Mouse (Mus musculus): ENCODE results near the gene Btbd19. TPM values are rescaled to one million over a fixed set of nuclear protein-coding genes. Genes with fewer than 3 reads are reported as not detected.

Gene Btbd19
- polyA plus RNA-seq, 1 experiment from 2014 or later, result 19.2 TPM

DNA sequence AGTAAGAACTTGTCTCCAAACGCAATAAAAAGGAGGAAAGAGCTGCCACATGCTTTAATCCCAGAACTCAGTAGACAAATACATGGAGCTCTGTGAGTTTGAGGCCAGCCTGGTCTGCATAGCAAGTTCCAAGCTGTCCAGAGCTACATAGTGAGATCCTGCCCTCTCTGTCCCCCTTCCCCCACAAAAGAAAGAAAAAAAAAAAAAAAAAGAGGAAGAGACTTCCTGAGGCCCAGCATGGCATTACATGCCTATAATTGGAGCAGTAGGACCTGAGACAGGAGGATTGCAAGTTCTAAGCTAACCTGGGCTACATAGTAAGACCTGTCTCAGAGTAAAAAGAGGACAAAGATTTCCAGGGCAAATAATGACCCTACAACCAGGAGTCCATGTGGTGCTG is 55.9 kb downstream of the Btbd19 start:
- no peak for DNase-seq (ENCODE audit: low spot score)

Small RNAs within 50 kb of the gene (microRNA-seq; reads per million reads assigned to microRNA genes)
- gene Gm22398 (ENCODE audit: borderline number of aligned reads), result not detected

Other genes starting within 250 kb of the Btbd19 start
- gene Zswim5, start 248.3 kb downstream of the Btbd19 start, polyA plus RNA-seq (2015; fragmentation: Nextera tagmentation; extraction: Ambion mirVana), result 0.04 and 0.09 TPM in 2 replicates
- gene Urod, start 131.3 kb downstream of the Btbd19 start, polyA plus RNA-seq (2015; fragmentation: Nextera tagmentation; extraction: Ambion mirVana), result 102 and 109 TPM in 2 replicates
- gene Hectd3, start 130.4 kb downstream of the Btbd19 start, polyA plus RNA-seq (2015; fragmentation: Nextera tagmentation; extraction: Ambion mirVana), result 14.4 and 14.6 TPM in 2 replicates
- 40.9 and 42.1 TPM in 2 replicates for gene Eif2b3, start 106.3 kb downstream of the Btbd19 start, polyA plus RNA-seq (2015; fragmentation: Nextera tagmentation; extraction: Ambion mirVana)
- 0.39 and 0.44 TPM in 2 replicates for gene Ptch2, start 29.6 kb downstream of the Btbd19 start, polyA plus RNA-seq (2015; fragmentation: Nextera tagmentation; extraction: Ambion mirVana)
- gene Tctex1d4, start 1.1 kb upstream of the Btbd19 start, polyA plus RNA-seq (2015; fragmentation: Nextera tagmentation; extraction: Ambion mirVana), result 1.0 and 1.8 TPM in 2 replicates
- 3.4 and 4.1 TPM in 2 replicates for gene Plk3, start 8.2 kb upstream of the Btbd19 start, polyA plus RNA-seq (2015; fragmentation: Nextera tagmentation; extraction: Ambion mirVana)
- gene Rps8, start 30.5 kb upstream of the Btbd19 start, polyA plus RNA-seq (2015; fragmentation: Nextera tagmentation; extraction: Ambion mirVana), result 1,163 and 1,165 TPM in 2 replicates
- 52.2 and 56.1 TPM in 2 replicates for gene Kif2c, start 56.9 kb upstream of the Btbd19 start, polyA plus RNA-seq (2015; fragmentation: Nextera tagmentation; extraction: Ambion mirVana)
- gene Tmem53, start 126.2 kb upstream of the Btbd19 start, polyA plus RNA-seq (2015; fragmentation: Nextera tagmentation; extraction: Ambion mirVana), result 13.7 and 14.2 TPM in 2 replicates
- gene Armh1, start 126.4 kb upstream of the Btbd19 start, polyA plus RNA-seq (2015; fragmentation: Nextera tagmentation; extraction: Ambion mirVana), result 0.38 and 0.45 TPM in 2 replicates

Data from thymus, postnatal 0 days (tissue).